Mouse (Mus musculus) olfactory bulb, adult 2 months (tissue): ENCODE measurements around the gene Gm11627.

Experiments
- CTCF ChIP-seq: fragments of 200-500 bp; IDR thresholded peaks from 2 replicates; pipeline ENCODE4 v1.5.1; 2012; ENCODE audit warnings: low read depth, mild to moderate bottlenecking, low read length, moderate library complexity; ENCODE audit not compliant: insufficient read depth
- POLR2A ChIP-seq: fragments of 200-500 bp; IDR thresholded peaks from 2 replicates; pipeline ENCODE4 v1.6.1; 2012; ENCODE audit warnings: mild to moderate bottlenecking, low read depth, low read length, moderate library complexity; ENCODE audit not compliant: insufficient read depth

DNA sequence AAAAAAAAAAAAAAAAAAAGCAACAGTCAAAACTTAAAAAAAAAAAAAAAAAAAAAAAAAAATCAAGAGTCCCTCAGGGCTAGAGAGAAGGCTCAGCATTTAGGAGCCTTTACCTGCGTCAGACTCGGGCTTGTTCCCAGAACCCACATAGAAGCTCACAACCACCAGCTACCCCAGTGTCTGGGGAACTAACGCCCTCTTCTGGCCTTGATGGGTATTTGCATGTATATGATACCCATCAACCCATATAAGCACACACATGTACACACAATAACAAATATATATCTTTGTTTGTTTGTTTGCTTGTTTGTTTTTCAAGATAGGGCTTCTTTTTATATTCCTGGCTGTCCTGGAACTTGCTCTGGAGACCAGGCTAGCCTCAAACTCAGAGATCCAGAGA lies 8.3 kb upstream of the Gm11627 start:
- no peak for TF ChIP-seq CTCF
- TF ChIP-seq POLR2A = no peak
